Mouse (Mus musculus) embryonic facial prominence, embryonic 11.5 days (tissue): Measurements from ENCODE around the gene Sestd1. TPM values are rescaled to one million over a fixed set of nuclear protein-coding genes. Genes with fewer than 3 reads are reported as not detected.

Experiments used
- ATAC-seq: fragments of 200-750 bp; cut with Nextera tagmentation; replicated peaks from 2 replicates; pipeline ENCODE4 v1.8.0; 2017; ENCODE audit warnings: low read depth; ENCODE audit not compliant: insufficient number of reproducible peaks, low FRiP score, low TSS enrichment
- DNase-seq: peaks from one replicate; pipeline ENCODE4 v3.0.0-alpha.2; 2015; ENCODE audit warnings: low spot score
- H3K27ac ChIP-seq: fragments of 300-500 bp; sonication (generic); replicated peaks from 2 replicates; pipeline ENCODE4 v1.5.1; 2014; ENCODE audit warnings: mild to moderate bottlenecking, low read depth, low read length, control low read depth
- H3K27me3 ChIP-seq: fragments of 300-500 bp; sonication (generic); 2 replicates; pipeline ENCODE4 v1.6.1; 2014; ENCODE audit warnings: mild to moderate bottlenecking, low read length, moderate library complexity, mixed read lengths; ENCODE audit not compliant: control insufficient read depth, insufficient read depth
- H3K36me3 ChIP-seq: fragments of 300-500 bp; sonication (generic); replicated peaks from 2 replicates; pipeline ENCODE4 v1.6.1; 2014; ENCODE audit warnings: low read depth, mild to moderate bottlenecking, low read length, moderate library complexity, mixed read lengths; ENCODE audit not compliant: control insufficient read depth, insufficient read depth
- H3K4me1 ChIP-seq: fragments of 300-500 bp; sonication (generic); 2 replicates; pipeline ENCODE4 v1.6.1; 2014; ENCODE audit warnings: low read length, mixed read lengths; ENCODE audit not compliant: control insufficient read depth, insufficient read depth
- H3K4me2 ChIP-seq: fragments of 300-500 bp; sonication (generic); 2 replicates; pipeline ENCODE4 v1.6.1; 2014; ENCODE audit warnings: low read depth, mild to moderate bottlenecking, control low read depth, low read length, moderate library complexity
- H3K4me3 ChIP-seq: fragments of 300-500 bp; sonication (generic); 2 replicates; pipeline ENCODE4 v1.5.1; 2014; ENCODE audit warnings: low read depth, low read length, control low read depth
- H3K9ac ChIP-seq: fragments of 300-500 bp; sonication (generic); replicated peaks from 2 replicates; pipeline ENCODE4 v1.6.1; 2014; ENCODE audit warnings: mild to moderate bottlenecking, control low read depth, low read length
- H3K9me3 ChIP-seq: fragments of 300-500 bp; sonication (generic); replicated peaks from 2 replicates; pipeline ENCODE4 v1.6.1; 2016; ENCODE audit warnings: mild to moderate bottlenecking, low read length, inconsistent platforms, mixed read lengths; ENCODE audit not compliant: control insufficient read depth
- WGBS: fragments of 180-500 bp; shearing (Covaris S2); extraction: QIAGEN DNeasy Blood & Tissue Kit; methylation state at CpG from one replicate; pipeline ENCODE4 v1.1.7; 2014; 5-methylcytosine and 5-hydroxymethylcytosine counted together
- polyA plus RNA-seq: library from polyadenylated mRNA; unstranded; fragments of >200 nt; fragmentation: Nextera tagmentation; extraction: Ambion mirVana; gene quantifications from 2 replicates; pipeline ENCODE4 v1.2.1, GENCODE M21; 2014

The Sestd1 gene
- polyA plus RNA-seq, 1 experiment from 2014 or later = 26.7 TPM

DNA sequence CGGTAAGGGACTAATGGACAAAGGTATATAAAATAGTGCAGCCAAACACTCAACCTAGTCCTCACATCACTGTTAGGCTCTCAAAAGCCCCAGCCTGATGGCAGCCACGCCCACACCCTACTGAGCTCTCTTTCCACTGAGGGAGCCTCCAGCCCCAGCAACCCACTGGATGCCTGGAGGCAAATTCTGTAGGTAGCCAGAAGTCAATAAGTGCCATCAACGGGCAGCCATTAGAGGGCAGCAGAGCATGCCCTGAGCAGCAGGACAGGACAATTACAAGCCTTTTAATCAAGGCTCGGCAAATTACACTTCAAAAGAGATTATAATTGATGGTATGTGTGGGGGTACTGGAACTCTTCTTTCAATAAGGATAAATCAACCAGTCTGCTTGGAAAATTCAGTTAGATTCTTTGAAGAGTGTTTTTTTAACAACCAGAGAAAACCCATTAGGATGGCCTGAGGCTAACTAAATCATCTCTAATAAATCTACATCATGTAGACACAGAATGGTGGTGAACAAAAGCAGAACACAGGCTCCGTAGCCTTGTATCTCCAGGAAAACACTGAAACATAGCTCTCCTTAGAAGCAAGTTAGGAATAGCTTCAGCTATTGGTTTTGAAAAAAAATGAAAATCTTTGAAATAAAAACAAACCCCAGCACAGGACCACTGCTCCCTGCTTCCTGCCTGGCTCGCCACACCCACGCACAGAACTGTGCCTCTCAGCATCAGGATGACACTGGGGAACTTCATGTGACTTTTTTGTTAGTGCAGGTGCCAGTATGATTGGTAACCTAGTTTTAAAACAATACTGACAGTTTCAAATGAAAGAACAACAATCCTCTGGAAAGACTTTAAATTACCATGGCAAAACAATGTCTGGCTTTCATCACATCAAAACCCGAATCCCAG lies 30.4 kb downstream of the Sestd1 start:
- WGBS = 25% methylated on average over 8 of the region's 8 CpGs
- no peak; the same call in 1 of the 2 replicates for ATAC-seq

DNA sequence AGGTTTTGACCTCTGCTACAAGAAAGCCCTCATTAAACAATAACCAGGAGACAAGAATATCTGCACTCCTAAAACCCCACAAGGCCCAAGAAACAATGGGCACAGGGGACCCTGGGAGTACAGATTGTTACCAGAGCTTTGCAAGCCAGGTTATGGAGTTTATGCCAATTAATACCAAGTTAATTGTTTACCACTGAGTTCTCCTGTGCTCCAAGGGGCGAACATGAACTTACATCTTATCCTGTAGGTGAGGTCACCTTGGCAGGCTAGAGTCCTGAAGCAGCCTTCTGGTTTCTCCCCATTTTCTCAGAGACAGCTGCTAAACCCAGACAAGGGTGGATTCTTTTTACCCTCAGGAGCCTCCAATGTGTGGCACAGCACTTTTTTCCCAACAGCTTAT lies 32.0 kb downstream of the Sestd1 start:
- DNase-seq = no peak
- H3K36me3 ChIP-seq = no peaks in the 10 kb centered on the region
- H3K4me1 ChIP-seq = no peaks in the 10 kb centered on the region; the same call in 1 of the 2 replicates
- no peak overlapping the region for H3K4me3 ChIP-seq
- no peak for ATAC-seq
- H3K27ac ChIP-seq = no peak overlapping the region
- WGBS = 81% methylated on average over 1 of the region's 1 CpGs
- no peaks in the 10 kb centered on the region for H3K27me3 ChIP-seq
- no peak overlapping the region for H3K9ac ChIP-seq
- no peak overlapping the region for H3K4me2 ChIP-seq
- H3K9me3 ChIP-seq = no peaks in the 10 kb centered on the region

More for the DNA sequence above, 30.4 kb downstream of the Sestd1 start:
- no peaks in the 10 kb centered on the region for H3K36me3 ChIP-seq
- H3K4me1 ChIP-seq = no peaks in the 10 kb centered on the region; the same call in 1 of the 2 replicates
- no peak overlapping the region for H3K9ac ChIP-seq
- no peaks in the 10 kb centered on the region for H3K27me3 ChIP-seq
- DNase-seq = peak; percentile 64
- no peak overlapping the region for H3K4me2 ChIP-seq
- no peak overlapping the region for H3K4me3 ChIP-seq
- H3K9me3 ChIP-seq = no peaks in the 10 kb centered on the region
- no peak overlapping the region for H3K27ac ChIP-seq

GRCm38 (mm10) chr2:77247200-77247830 lies 33.1 kb downstream of the Sestd1 start:
- no peaks in the 10 kb centered on the region for H3K27me3 ChIP-seq
- H3K4me3 ChIP-seq = no peak overlapping the region
- no peak overlapping the region for H3K9ac ChIP-seq
- DNase-seq (no peak), ATAC-seq (no peak)
- 88% methylated on average over 10 of the region's 10 CpGs for WGBS
- no peaks in the 10 kb centered on the region; the same call in 1 of the 2 replicates for H3K4me1 ChIP-seq
- no peak overlapping the region for H3K27ac ChIP-seq
- no peaks in the 10 kb centered on the region for H3K36me3 ChIP-seq
- H3K4me2 ChIP-seq = no peak overlapping the region
- H3K9me3 ChIP-seq = no peaks in the 10 kb centered on the region

DNA sequence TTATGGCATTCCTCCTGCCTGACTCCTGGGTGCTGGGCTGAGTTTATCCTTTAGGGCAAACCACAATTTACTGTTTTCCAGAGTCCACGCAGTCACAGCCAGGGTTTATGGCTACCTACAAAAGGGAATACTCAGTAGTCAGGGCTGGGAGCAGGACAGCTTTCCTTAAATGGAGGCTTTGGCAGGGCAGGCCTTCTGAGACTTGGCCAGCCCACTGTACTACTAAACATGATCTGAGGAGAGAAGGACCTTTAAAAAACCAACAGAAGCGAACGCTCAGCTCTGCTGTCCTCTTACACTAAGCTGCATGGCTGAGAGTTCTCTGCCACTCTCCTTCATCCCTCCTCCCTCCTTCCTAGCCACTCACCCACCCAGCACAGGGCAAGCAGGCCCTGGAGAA lies 34.6 kb downstream of the Sestd1 start:
- Histone ChIP-seq H3K9ac (no peak overlapping the region; the same call in 1 of the 2 replicates), H3K36me3 (no peaks in the 10 kb centered on the region; the same call in 1 of the 2 replicates), H3K27ac (no peak overlapping the region), H3K4me3 (no peak overlapping the region), H3K4me1 (no peaks in the 10 kb centered on the region; the same call in 1 of the 2 replicates), H3K9me3 (no peaks in the 10 kb centered on the region), H3K4me2 (no peak overlapping the region), H3K27me3 (no peaks in the 10 kb centered on the region)
- no peak for DNase-seq
- ATAC-seq = no peak
- 50% methylated on average over 3 of the region's 3 CpGs for WGBS

GRCm38 (mm10) chr2:77242248-77242647 lies 38.1 kb downstream of the Sestd1 start:
- no peak for DNase-seq
- H3K4me1 ChIP-seq = no peaks in the 10 kb centered on the region
- no peaks in the 10 kb centered on the region for H3K27me3 ChIP-seq
- no peak overlapping the region for H3K9ac ChIP-seq
- no peaks in the 10 kb centered on the region for H3K9me3 ChIP-seq
- no peak for ATAC-seq
- H3K36me3 ChIP-seq = no peaks in the 10 kb centered on the region; the same call in 1 of the 2 replicates
- H3K4me2 ChIP-seq = no peak overlapping the region
- WGBS = 93% methylated on average over 6 of the region's 6 CpGs
- H3K4me3 ChIP-seq = no peak overlapping the region
- H3K27ac ChIP-seq = no peak overlapping the region

GRCm38 (mm10) chr2:77238607-77239006 lies 41.8 kb downstream of the Sestd1 start:
- Histone ChIP-seq H3K27me3 (no peaks in the 10 kb centered on the region), H3K4me1 (no peaks in the 10 kb centered on the region), H3K36me3 (no peaks in the 10 kb centered on the region; the same call in 1 of the 2 replicates), H3K9me3 (no peaks in the 10 kb centered on the region), H3K27ac (no peak overlapping the region), H3K4me3 (no peak overlapping the region), H3K9ac (no peak overlapping the region), H3K4me2 (no peak overlapping the region)
- 94% methylated on average over 3 of the region's 3 CpGs for WGBS
- ATAC-seq = no peak
- DNase-seq = no peak

GRCm38 (mm10) chr2:77238046-77238445 lies 42.3 kb downstream of the Sestd1 start:
- Histone ChIP-seq H3K27ac (no peak overlapping the region), H3K4me1 (no peaks in the 10 kb centered on the region), H3K27me3 (no peaks in the 10 kb centered on the region), H3K36me3 (no peaks in the 10 kb centered on the region; the same call in 1 of the 2 replicates), H3K4me3 (no peak overlapping the region), H3K4me2 (no peak overlapping the region), H3K9me3 (no peaks in the 10 kb centered on the region), H3K9ac (no peak overlapping the region)
- 81% methylated on average over 3 of the region's 3 CpGs for WGBS
- DNase-seq = no peak
- ATAC-seq = no peak; the same call in 1 of the 2 replicates

DNA sequence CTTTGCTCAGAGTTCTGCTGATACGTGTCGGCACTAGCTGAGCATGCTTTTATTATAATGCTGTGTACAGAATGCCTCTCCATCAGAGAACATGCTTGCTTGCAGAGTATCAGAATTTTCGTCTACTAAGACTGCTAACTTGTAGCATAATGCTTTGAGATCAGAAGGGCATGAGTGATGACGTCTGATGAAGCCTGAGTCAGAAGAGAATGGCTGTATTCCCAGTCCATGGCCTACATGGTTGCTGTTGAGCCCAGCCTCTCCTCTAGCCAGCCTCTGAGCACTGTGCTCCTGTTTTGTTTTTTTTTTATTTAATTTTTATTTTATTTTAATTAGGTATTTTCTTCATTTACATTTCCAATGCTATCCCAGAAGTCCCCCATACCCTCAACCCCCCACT lies 43.5 kb downstream of the Sestd1 start:
- Histone ChIP-seq H3K27ac (no peak overlapping the region), H3K9me3 (no peaks in the 10 kb centered on the region), H3K36me3 (no peaks in the 10 kb centered on the region; the same call in 1 of the 2 replicates), H3K4me3 (no peak overlapping the region), H3K27me3 (no peaks in the 10 kb centered on the region), H3K9ac (no peak overlapping the region), H3K4me1 (no peaks in the 10 kb centered on the region), H3K4me2 (no peak overlapping the region)
- DNase-seq (no peak), ATAC-seq (no peak)
- 88% methylated on average over 4 of the region's 4 CpGs for WGBS
